Mouse (Mus musculus) heart, postnatal 0 days (tissue): Measurements from ENCODE around the gene Wdcp.

Experiments used
- CTCF ChIP-seq: IDR thresholded peaks from 2 replicates; pipeline ENCODE4 v1.5.1; 2016; ENCODE audit warnings: antibody characterized with exemption, control low read depth, low read depth
- EP300 ChIP-seq: IDR thresholded peaks from 2 replicates; pipeline ENCODE4 v1.6.1; 2016; ENCODE audit warnings: antibody characterized with exemption, low read depth

GRCm38 (mm10) chr12:4842456-4842855 lies 647 bp upstream of the Wdcp start:
- TF ChIP-seq CTCF (no peak), EP300 (no peak)
